Mouse (Mus musculus) spleen, adult 2 months (tissue): Measurements from ENCODE around the gene Olfr92.

ENCODE experiments used
- CTCF ChIP-seq: fragments of 200-500 bp; IDR thresholded peaks from 2 replicates; pipeline ENCODE4 v1.5.1; 2011; ENCODE audit warnings: mild to moderate bottlenecking, inconsistent platforms; ENCODE audit not compliant: insufficient read depth, insufficient read length, insufficient replicate concordance; ENCODE audit errors: extremely low read depth
- POLR2A ChIP-seq: fragments of 200-500 bp; IDR thresholded peaks from 2 replicates; pipeline ENCODE4 v1.6.1; 2011; ENCODE audit warnings: low read depth, low read length, inconsistent platforms

GRCm38 (mm10) chr17:37062101-37062641, 57.7 kb downstream of the Olfr92 start:
- no peak for TF ChIP-seq CTCF
- no peak for TF ChIP-seq POLR2A
